Mouse (Mus musculus) MEL (cell line): ENCODE results near the gene Pik3r3. TPM values are rescaled to one million over a fixed set of nuclear protein-coding genes. Genes with fewer than 3 reads are reported as not detected.

Experiments
- DNase-seq: peaks from one replicate; pipeline ENCODE4 v3.0.0; 2011; ENCODE audit warnings: low read depth, low spot score
- H3K27ac ChIP-seq: 2 replicates; pipeline ENCODE4 v1.5.1; 2012; ENCODE audit warnings: low read depth, mild to moderate bottlenecking, control low read depth, low read length, moderate library complexity; ENCODE audit not compliant: control insufficient read depth
- H3K27me3 ChIP-seq, 2 experiments: fragments of 150-350 bp in 1 of 2; sonication (generic) in 1 of 2; 2 replicates each; pipeline ENCODE4 v1.6.1; 2012; ENCODE audit warnings: low read length in 2 of 2, mild to moderate bottlenecking in 2 of 2, improper control_type of control experiment in 1 of 2, moderate library complexity in 1 of 2; ENCODE audit not compliant: insufficient read depth in 2 of 2, control insufficient read depth in 1 of 2
- H3K36me3 ChIP-seq, 2 experiments: 2 replicates each; pipeline ENCODE4 v1.6.1; 2012 to 2014; ENCODE audit warnings: low read length in 2 of 2, improper control_type of control experiment in 1 of 2, inconsistent platforms in 1 of 2, mild to moderate bottlenecking in 1 of 2; ENCODE audit not compliant: insufficient read depth in 2 of 2, control insufficient read depth in 1 of 2
- H3K4me1 ChIP-seq, 2 experiments: fragments of 150-350 bp in 1 of 2; sonication (generic) in 1 of 2; 2 replicates each; pipeline ENCODE4 v1.6.1; 2012; ENCODE audit warnings: low read length in 2 of 2, improper control_type of control experiment in 1 of 2, mild to moderate bottlenecking in 1 of 2; ENCODE audit not compliant: insufficient read depth in 2 of 2, control insufficient read depth in 1 of 2
- H3K4me3 ChIP-seq, 2 experiments: fragments of 150-350 bp in 1 of 2; sonication (generic) in 1 of 2; 2 replicates each; pipeline ENCODE4 v1.5.1; 2012; ENCODE audit warnings: low read depth in 2 of 2, low read length in 2 of 2, mild to moderate bottlenecking in 2 of 2, moderate library complexity in 2 of 2, control low read depth in 1 of 2, improper control_type of control experiment in 1 of 2; ENCODE audit not compliant: control insufficient read depth in 1 of 2, insufficient read depth in 1 of 2
- H3K79me2 ChIP-seq: 2 replicates; pipeline ENCODE4 v1.6.1; 2012; ENCODE audit warnings: mild to moderate bottlenecking, low read length, moderate library complexity; ENCODE audit not compliant: control insufficient read depth, poor library complexity, insufficient read depth
- H3K9ac ChIP-seq: 2 replicates; pipeline ENCODE4 v1.6.1; 2012; ENCODE audit warnings: low read depth, mild to moderate bottlenecking, control low read depth, low read length, moderate library complexity; ENCODE audit not compliant: control insufficient read depth, poor library complexity, severe bottlenecking
- H3K9me3 ChIP-seq: fragments of 150-350 bp; sonication (generic); replicated peaks from 2 replicates; pipeline ENCODE4 v1.6.1; 2012; ENCODE audit warnings: mild to moderate bottlenecking, low read length, improper control_type of control experiment, moderate library complexity; ENCODE audit not compliant: insufficient read depth
- CHD1 ChIP-seq: IDR thresholded peaks from 2 replicates; pipeline ENCODE4 v1.6.1; 2012; ENCODE audit warnings: low read depth, mild to moderate bottlenecking, inconsistent platforms, low read length, improper control_type of control experiment
- CHD2 ChIP-seq: IDR thresholded peaks from 2 replicates; pipeline ENCODE4 v1.6.1; 2011; ENCODE audit warnings: low read length, improper control_type of control experiment
- CTCF ChIP-seq, 3 experiments: IDR thresholded peaks in 2 of 3; conservative IDR thresholded peaks in 1 of 3; 2 replicates each; pipeline ENCODE4 v1.5.1; 2011 to 2012; ENCODE audit warnings: low read length in 3 of 3, low read depth in 2 of 3, mild to moderate bottlenecking in 2 of 3, improper control_type of control experiment in 1 of 3, inconsistent platforms in 1 of 3, mixed read lengths in 1 of 3, moderate library complexity in 1 of 3; ENCODE audit not compliant: control insufficient read depth in 1 of 3, insufficient read depth in 1 of 3, poor library complexity in 1 of 3, severe bottlenecking in 1 of 3
- E2F4 ChIP-seq: IDR thresholded peaks from 2 replicates; pipeline ENCODE4 v1.6.1; 2011; ENCODE audit warnings: low read depth, low read length, improper control_type of control experiment, borderline replicate concordance
- ELF1 ChIP-seq: IDR thresholded peaks from 2 replicates; pipeline ENCODE4 v1.6.1; 2014; ENCODE audit warnings: low read depth, mild to moderate bottlenecking, inconsistent platforms, low read length, improper control_type of control experiment, moderate library complexity
- EP300 ChIP-seq, 2 experiments: IDR thresholded peaks; 2 replicates each; pipeline ENCODE4 v1.6.1; 2011; ENCODE audit warnings: improper control_type of control experiment in 2 of 2, low read length in 2 of 2, low read depth in 1 of 2, mild to moderate bottlenecking in 1 of 2
- ETS1 ChIP-seq: IDR thresholded peaks from 2 replicates; pipeline ENCODE4 v1.6.1; 2012; ENCODE audit warnings: low read depth, mild to moderate bottlenecking, inconsistent platforms, low read length, improper control_type of control experiment, moderate library complexity
- GABPA ChIP-seq: IDR thresholded peaks from 2 replicates; pipeline ENCODE4 v1.6.1; 2012; ENCODE audit warnings: low read depth, mild to moderate bottlenecking, inconsistent platforms, low read length, improper control_type of control experiment, moderate library complexity
- HCFC1 ChIP-seq: IDR thresholded peaks from 2 replicates; pipeline ENCODE4 v1.6.1; 2012; ENCODE audit warnings: low read depth, mild to moderate bottlenecking, inconsistent platforms, low read length, improper control_type of control experiment, moderate library complexity
- MAFK ChIP-seq: IDR thresholded peaks from 2 replicates; pipeline ENCODE4 v1.6.1; 2011; ENCODE audit warnings: low read depth, mild to moderate bottlenecking, low read length, improper control_type of control experiment, borderline replicate concordance
- MAZ ChIP-seq: IDR thresholded peaks from 2 replicates; pipeline ENCODE4 v1.6.1; 2012; ENCODE audit warnings: low read depth, mild to moderate bottlenecking, inconsistent platforms, low read length, improper control_type of control experiment
- MEF2A ChIP-seq: IDR thresholded peaks from 2 replicates; pipeline ENCODE4 v1.6.1; 2014; ENCODE audit warnings: low read depth, mild to moderate bottlenecking, inconsistent platforms, low read length, improper control_type of control experiment; ENCODE audit not compliant: poor library complexity, insufficient replicate concordance, severe bottlenecking; ENCODE audit errors: extremely low read depth
- MXI1 ChIP-seq: IDR thresholded peaks from 2 replicates; pipeline ENCODE4 v1.6.1; 2011; ENCODE audit warnings: mild to moderate bottlenecking, low read depth, low read length, improper control_type of control experiment
- POLR2A ChIP-seq, 2 experiments: IDR thresholded peaks; 2 replicates each; pipeline ENCODE4 v1.6.1; 2011 to 2012; ENCODE audit warnings: low read length in 2 of 2, mild to moderate bottlenecking in 2 of 2, control low read depth in 1 of 2, improper control_type of control experiment in 1 of 2, low read depth in 1 of 2, moderate library complexity in 1 of 2; ENCODE audit not compliant: control insufficient read depth in 1 of 2, insufficient read depth in 1 of 2, poor library complexity in 1 of 2
- POLR2AphosphoS2 ChIP-seq: IDR thresholded peaks from 2 replicates; pipeline ENCODE4 v1.6.1; 2011; ENCODE audit warnings: low read length, improper control_type of control experiment
- RAD21 ChIP-seq: IDR thresholded peaks from 2 replicates; pipeline ENCODE4 v1.6.1; 2011; ENCODE audit warnings: mild to moderate bottlenecking, low read depth, low read length, improper control_type of control experiment
- SIN3A ChIP-seq: IDR thresholded peaks from 2 replicates; pipeline ENCODE4 v1.6.1; 2012; ENCODE audit warnings: low read length, improper control_type of control experiment, inconsistent platforms
- TAL1 ChIP-seq: IDR thresholded peaks from 2 replicates; pipeline ENCODE4 v1.6.1; 2012; ENCODE audit warnings: mild to moderate bottlenecking, inconsistent platforms, low read length, moderate library complexity, mixed read lengths
- TBP ChIP-seq: IDR thresholded peaks from 2 replicates; pipeline ENCODE4 v1.8.0; 2011; ENCODE audit warnings: low read depth, low read length, improper control_type of control experiment
- TCF12 ChIP-seq: IDR thresholded peaks from 2 replicates; pipeline ENCODE4 v1.6.1; 2014; ENCODE audit warnings: low read depth, mild to moderate bottlenecking, inconsistent platforms, low read length, improper control_type of control experiment, moderate library complexity
- USF2 ChIP-seq, 2 experiments: IDR thresholded peaks; 2 replicates each; pipeline ENCODE4 v1.6.1; 2011 to 2012; ENCODE audit warnings: improper control_type of control experiment in 2 of 2, low read length in 2 of 2, borderline replicate concordance in 1 of 2, inconsistent platforms in 1 of 2, low read depth in 1 of 2, mild to moderate bottlenecking in 1 of 2; ENCODE audit not compliant: insufficient read depth in 1 of 2
- ZC3H11A ChIP-seq: IDR thresholded peaks from 2 replicates; pipeline ENCODE4 v1.6.1; 2012; ENCODE audit warnings: low read depth, mild to moderate bottlenecking, inconsistent platforms, low read length, improper control_type of control experiment
- ZKSCAN1 ChIP-seq: IDR thresholded peaks from 2 replicates; pipeline ENCODE4 v1.6.1; 2012; ENCODE audit warnings: low read depth, mild to moderate bottlenecking, inconsistent platforms, low read length, improper control_type of control experiment, moderate library complexity
- ZMIZ1 ChIP-seq: IDR thresholded peaks from 2 replicates; pipeline ENCODE4 v1.6.1; 2012; ENCODE audit warnings: low read depth, mild to moderate bottlenecking, inconsistent platforms, low read length, improper control_type of control experiment, moderate library complexity
- polyA plus RNA-seq, 2 experiments: library from polyadenylated mRNA; stranded (reverse) in 1 of 2; unstranded in 1 of 2; fragments of >175 nt in 1 of 2; fragments of >200 nt in 1 of 2; gene quantifications; 2 replicates each; pipeline versions ENCODE4 v1.2.1 to v1.2.4; 2012; ENCODE audit warnings: low replicate concordance in 2 of 2, low read depth in 1 of 2; ENCODE audit not compliant: insufficient read length in 2 of 2, insufficient read depth in 1 of 2, missing spikeins in 1 of 2
- total RNA-seq: library from RNA; depleted of rRNA; stranded (reverse); fragments of 300-350 nt; gene quantifications from 2 replicates; pipeline ENCODE4 v1.2.3, GENCODE M21; 2012

Gene Pik3r3
- total and polyA plus RNA-seq, 3 experiments: 2.1 to 2.5 TPM; not detected in 1

- no peak for DNase-seq
- TF ChIP-seq CHD2: no peak
- no peak for TF ChIP-seq MXI1
- no peak for TF ChIP-seq E2F4
- no peak for TF ChIP-seq GABPA
- TF ChIP-seq MAZ: no peak
- TF ChIP-seq POLR2A (IDR thresholded peaks at IDR 0.05; ENCODE audit: control insufficient read depth in 1 of 2, insufficient read depth in 1 of 2, low read depth in 1 of 2, low read length in 2 of 2, poor library complexity in 1 of 2): no peak
- no peak for TF ChIP-seq ELF1
- no peak for TF ChIP-seq TBP
- no peak for TF ChIP-seq MAFK
- TF ChIP-seq POLR2AphosphoS2: no peak; the same call in 1 of the 2 replicates
- no peak for TF ChIP-seq TAL1
- TF ChIP-seq SIN3A: no peak
These were observed 83.1 kb downstream of the Pik3r3 start for GRCm38 (mm10) chr4:116304551-116304950.

GRCm38 (mm10) chr4:116317575-116317974, 96.2 kb downstream of the Pik3r3 start:
- peaks cover 0 to 2% of the 10 kb centered on the region in 2 experiments; a peak in 2 of 4 replicates for H3K36me3 ChIP-seq

More at GRCm38 (mm10) chr4:116304551-116304950, 83.1 kb downstream of the Pik3r3 start:
- no peaks in the 10 kb centered on the region for H3K79me2 ChIP-seq
- no peaks in the 10 kb centered on the region for H3K27me3 ChIP-seq
- peaks cover 11 to 14% of the 10 kb centered on the region in 2 experiments for H3K4me1 ChIP-seq
- H3K9me3 ChIP-seq: no peaks in the 10 kb centered on the region
- H3K36me3 ChIP-seq: peaks cover 0 to 12% of the 10 kb centered on the region in 2 experiments; a peak in 2 of 4 replicates
- H3K9ac ChIP-seq: no peak overlapping the region
- H3K27ac ChIP-seq: no peak overlapping the region
- no peak overlapping the region for H3K4me3 ChIP-seq

GRCm38 (mm10) chr4:116322127-116322526, 100.7 kb downstream of the Pik3r3 start:
- Histone ChIP-seq H3K36me3 (peaks cover 0 to 3% of the 10 kb centered on the region in 2 experiments; a peak in 2 of 4 replicates), H3K27ac (no peak overlapping the region), H3K4me1 (no peaks in the 10 kb centered on the region), H3K79me2 (no peaks in the 10 kb centered on the region), H3K27me3 (no peaks in the 10 kb centered on the region), H3K9me3 (no peaks in the 10 kb centered on the region), H3K4me3 (no peak overlapping the region), H3K9ac (no peak overlapping the region)
- TF ChIP-seq POLR2A (IDR thresholded peaks at IDR 0.05; ENCODE audit: control insufficient read depth in 1 of 2, insufficient read depth in 1 of 2, low read depth in 1 of 2, low read length in 2 of 2, poor library complexity in 1 of 2) (no peak), ZC3H11A (no peak), ETS1 (no peak), CHD1 (no peak), HCFC1 (no peak), ZKSCAN1 (no peak), RAD21 (no peak), ZMIZ1 (no peak), MEF2A (no peak), USF2 (IDR thresholded peaks at IDR 0.05; ENCODE audit: borderline replicate concordance in 1 of 2, insufficient read depth in 1 of 2, low read depth in 1 of 2, low read length in 2 of 2) (no peak)
- no peak for DNase-seq

More at GRCm38 (mm10) chr4:116317575-116317974, 96.2 kb downstream of the Pik3r3 start:
- H3K9ac ChIP-seq: no peak overlapping the region
- DNase-seq: no peak
- H3K79me2 ChIP-seq: no peaks in the 10 kb centered on the region
- TF ChIP-seq MEF2A (no peak), CHD2 (no peak), EP300 (IDR thresholded peaks at IDR 0.05; ENCODE audit: low read depth in 1 of 2, low read length in 2 of 2) (no peak), TCF12 (no peak), ZKSCAN1 (no peak), CTCF (IDR thresholded peaks at IDR 0.05 in 2 of 3, conservative IDR thresholded peaks at IDR 0.05 in 1 of 3; ENCODE audit: control insufficient read depth in 1 of 3, insufficient read depth in 1 of 3, low read depth in 2 of 3, low read length in 3 of 3, poor library complexity in 1 of 3, severe bottlenecking in 1 of 3) (no peak), USF2 (IDR thresholded peaks at IDR 0.05; ENCODE audit: borderline replicate concordance in 1 of 2, insufficient read depth in 1 of 2, low read depth in 1 of 2, low read length in 2 of 2) (no peak)
- TF ChIP-seq, all 39 proteins: peak for 0
- H3K4me1 ChIP-seq: no peaks in the 10 kb centered on the region
- H3K4me3 ChIP-seq: no peak overlapping the region
- H3K9me3 ChIP-seq: no peaks in the 10 kb centered on the region
- no peak overlapping the region for H3K27ac ChIP-seq
- H3K27me3 ChIP-seq: no peaks in the 10 kb centered on the region
